8 mouse cellular contexts compared by ENCODE assay signal in genomic region chr7:131899356-131899755, GRCm38 (mm10).
A peak's percentile ranks its signal among the peaks of the same experiment; 100 is the strongest.
DNase-seq lines count a peak whose midpoint lies in the region; ATAC-seq and TF ChIP-seq lines count a peak whose summit lies in the region.

No protein-coding gene starts in this region.

- H3K27ac ChIP-seq in ES-E14 (ENCODE audit: insufficient read depth, low read depth, low read length, poor library complexity, severe bottlenecking): no peak overlapping the region
- peak overlapping the region; percentile 28; the same call in 1 of the 2 replicates for H3K27ac ChIP-seq in gastrocnemius, adult 2 months

- in situ Hi-C loops in ES-E14 (cut with MboI; ENCODE audit: low sequenced_read_pairs in 2 of 2, unreplicated experiment in 2 of 2): loop anchor here (10.0 to 25.0 kb wide), 2 partner anchors 315 to 362 kb away; partner anchors contain the start of genes Hmx2 (in 2 of the 2) and Hmx3 (in 2 of the 2)

- H3K9me3 ChIP-seq in ES-E14 (ENCODE audit: control insufficient read depth, insufficient read depth, low read depth, low read length): no peaks in the 10 kb centered on the region

- no peak overlapping the region for H3K4me3 ChIP-seq in ES-E14 (ENCODE audit: insufficient read depth in 1 of 2, low read depth in 1 of 2, low read length in 2 of 2, poor library complexity in 1 of 2, severe bottlenecking in 1 of 2)
- no peak overlapping the region for H3K4me3 ChIP-seq in gastrocnemius, adult 2 months

- H3K36me3 ChIP-seq in ES-E14 (ENCODE audit: control insufficient read depth, insufficient read depth, low read length, poor library complexity, severe bottlenecking): no peaks in the 10 kb centered on the region

- ATAC-seq in cerebellum, adult (ENCODE audit: insufficient number of reproducible peaks, low FRiP score, low TSS enrichment): no peak

- peak; percentile 84 for TF ChIP-seq CTCF in gastrocnemius, adult 2 months (IDR thresholded peaks at IDR 0.05)

- H3K4me1 ChIP-seq in ES-E14 (ENCODE audit: control insufficient read depth in 2 of 2, insufficient read depth in 2 of 2, low read length in 2 of 2, poor library complexity in 1 of 2): peaks cover 0 to 2% of the 10 kb centered on the region in 2 experiments; a peak in 1 of 4 replicates

- DNase-seq in cerebellum, adult 11 months: peak; percentile 28
- peak; percentile 40 for DNase-seq in ES-E14 (ENCODE audit: low read depth, low spot score)
- peak; percentile 88 to 90 for DNase-seq in cerebellum, postnatal 10 days
- peak; percentile 67 for DNase-seq in gastrocnemius, adult 2 months
- peak; percentile 65 to 89 for DNase-seq in layer of hippocampus, adult 18-20 months (ENCODE audit: low spot score in 2 of 2)
- DNase-seq in lung, postnatal 14 days: peak; percentile 68
- DNase-seq in skeletal muscle tissue, adult 2 months (ENCODE audit: low read depth, low spot score): peak; percentile 60

- intact Hi-C loops in gastrocnemius, adult 2 months (cut with DNase I): loop anchor here (1.0 to 2.0 kb wide), 2 partner anchors 314 to 651 kb away; no protein-coding TSS in a partner anchor

- no peak overlapping the region for H3K9ac ChIP-seq in ES-E14 (ENCODE audit: insufficient read depth, low read depth, low read length, poor library complexity, severe bottlenecking)

TF ChIP-seq in ES-E14, 5 proteins besides CTCF, POLR2A, EP300 and RAD21:
- TF ChIP-seq MAFK (IDR thresholded peaks at IDR 0.05; ENCODE audit: insufficient read depth, low read depth, low read length) (no peak), ZC3H11A (IDR thresholded peaks at IDR 0.05; ENCODE audit: borderline replicate concordance, low read depth, low read length) (peak; percentile 65; the same call in 1 of the 2 replicates), CHD2 (IDR thresholded peaks at IDR 0.05; ENCODE audit: low read depth, low read length) (no peak), ZNF384 (IDR thresholded peaks at IDR 0.05; ENCODE audit: low read depth, low read length) (peak; percentile 93), HCFC1 (IDR thresholded peaks at IDR 0.05; ENCODE audit: borderline replicate concordance, insufficient read depth, low read length) (no peak)

Comparison
In these comparisons a context has a peak if more than half of its experiments do, and no peak if none do; other contexts are left out.
1. DNase-seq: peak in every context shown above with its lines; median percentile 89 in cerebellum, postnatal 10 days; 77 in layer of hippocampus, adult 18-20 months; 68 in lung, postnatal 14 days; 67 in gastrocnemius, adult 2 months; 60 in skeletal muscle tissue, adult 2 months; 40 in ES-E14; 28 in cerebellum, adult 11 months.